Mouse (Mus musculus) kidney, adult 8-10 months (tissue): ENCODE data around the gene Arid2.
"Not testable (repeated sequence)": the region's sequence is repeated elsewhere in the genome, so short reads cannot be mapped to it uniquely, and the experiment has no call there.

ENCODE experiments used
- DNase-seq, 2 experiments: peaks; one replicate each; pipeline ENCODE4 v3.0.0; 2022

The Arid2 gene

GRCm38 (mm10) chr15:96287369-96287975 is at the start of gene Arid2:
Gene Arid2 (plus strand): TSS chr15:96287518.
- DNase-seq, result peak; percentile 48 to 65

DNA sequence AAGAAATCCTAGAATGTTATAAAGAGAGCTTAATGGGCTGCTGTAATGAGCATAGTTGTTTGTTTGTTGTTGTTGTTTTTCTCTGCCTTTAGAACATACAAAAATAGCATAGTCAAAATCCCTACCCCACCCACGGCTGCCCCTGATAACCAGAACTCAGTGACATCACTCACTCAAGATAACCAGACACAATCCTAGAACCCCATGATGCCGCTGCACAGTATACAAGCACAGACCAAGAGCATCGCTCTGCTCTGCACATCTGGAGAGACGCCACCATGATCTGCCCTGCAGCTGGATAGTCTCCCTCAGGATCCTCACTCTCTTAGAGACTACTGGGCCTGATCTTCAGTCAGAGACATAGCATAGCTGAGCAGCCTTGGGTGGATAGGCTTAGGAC is 49.2 kb upstream of the Arid2 start:
- DNase-seq, result no peak

GRCm38 (mm10) chr15:96244171-96244570 is 43.1 kb upstream of the Arid2 start:
- DNase-seq, result no peak

DNA sequence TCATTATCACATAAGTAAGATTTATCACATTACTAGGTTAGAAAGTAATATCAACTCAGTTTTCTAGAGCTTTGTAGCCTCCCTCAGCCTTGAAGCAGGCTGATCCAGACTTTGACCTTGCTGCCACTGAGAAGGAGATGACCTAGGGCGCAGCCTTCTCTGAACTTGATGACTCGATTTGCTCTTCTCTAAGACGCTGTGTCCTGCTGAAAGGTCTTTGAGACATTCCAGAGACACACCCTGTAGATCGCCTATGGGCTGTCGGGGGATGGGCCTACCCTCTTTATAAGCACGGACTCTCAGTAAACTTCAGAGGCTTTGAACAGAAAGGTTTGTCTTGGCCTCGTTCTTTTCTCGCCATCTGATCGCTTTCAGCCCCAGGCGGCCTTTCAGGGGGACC is 42.6 kb upstream of the Arid2 start:
- not testable (repeated sequence) for DNase-seq

- DNase-seq, result no peak
Measured at GRCm38 (mm10) chr15:96253827-96254226, 33.5 kb upstream of the Arid2 start.

GRCm38 (mm10) chr15:96254356-96254755 is 33.0 kb upstream of the Arid2 start:
- DNase-seq, result no peak

GRCm38 (mm10) chr15:96257781-96258180 is 29.5 kb upstream of the Arid2 start:
- no peak for DNase-seq

DNA sequence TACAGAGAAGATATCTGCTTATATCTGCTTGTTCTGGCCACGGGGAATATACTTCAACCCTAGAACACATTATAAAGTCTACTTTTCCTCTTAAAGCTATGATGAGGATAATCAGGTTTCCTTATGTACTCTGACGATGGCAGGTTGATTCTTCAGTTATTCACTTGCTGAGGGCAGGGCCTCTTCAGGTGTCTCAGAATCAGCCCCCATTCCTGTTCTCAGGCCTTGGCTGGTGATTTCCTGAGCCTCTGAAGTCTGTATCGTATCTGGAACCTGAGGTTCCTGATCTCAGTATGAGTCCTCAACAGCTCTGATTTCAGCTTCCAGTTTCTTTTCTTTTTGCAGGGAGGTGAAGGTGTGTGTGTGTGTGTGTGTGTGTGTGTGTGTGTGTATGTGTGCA is 22.7 kb upstream of the Arid2 start:
- no peak for DNase-seq

DNA sequence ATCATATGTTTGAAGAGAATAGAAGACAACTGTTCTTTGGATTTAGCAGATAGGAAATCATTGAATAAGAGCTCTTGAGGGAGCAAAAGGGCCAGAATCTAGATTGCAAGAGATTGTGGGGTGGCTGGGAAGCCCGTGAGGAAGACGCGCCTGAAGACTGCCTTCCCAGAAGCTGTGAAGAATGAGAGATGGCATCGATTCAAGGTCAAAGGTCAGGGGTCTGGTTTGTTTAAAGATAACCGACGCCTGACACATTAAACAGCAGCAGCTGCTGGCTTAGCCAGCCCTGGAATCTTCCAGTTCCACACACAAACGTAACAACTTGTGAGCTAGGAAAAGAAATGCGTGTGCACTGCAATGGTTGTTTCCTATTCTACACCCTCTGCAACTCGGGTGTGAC is 19.4 kb upstream of the Arid2 start:
- DNase-seq, result no peak

GRCm38 (mm10) chr15:96268610-96269009 is 18.7 kb upstream of the Arid2 start:
- DNase-seq, result no peak

GRCm38 (mm10) chr15:96269402-96269801 is 17.9 kb upstream of the Arid2 start:
- no peak for DNase-seq

DNA sequence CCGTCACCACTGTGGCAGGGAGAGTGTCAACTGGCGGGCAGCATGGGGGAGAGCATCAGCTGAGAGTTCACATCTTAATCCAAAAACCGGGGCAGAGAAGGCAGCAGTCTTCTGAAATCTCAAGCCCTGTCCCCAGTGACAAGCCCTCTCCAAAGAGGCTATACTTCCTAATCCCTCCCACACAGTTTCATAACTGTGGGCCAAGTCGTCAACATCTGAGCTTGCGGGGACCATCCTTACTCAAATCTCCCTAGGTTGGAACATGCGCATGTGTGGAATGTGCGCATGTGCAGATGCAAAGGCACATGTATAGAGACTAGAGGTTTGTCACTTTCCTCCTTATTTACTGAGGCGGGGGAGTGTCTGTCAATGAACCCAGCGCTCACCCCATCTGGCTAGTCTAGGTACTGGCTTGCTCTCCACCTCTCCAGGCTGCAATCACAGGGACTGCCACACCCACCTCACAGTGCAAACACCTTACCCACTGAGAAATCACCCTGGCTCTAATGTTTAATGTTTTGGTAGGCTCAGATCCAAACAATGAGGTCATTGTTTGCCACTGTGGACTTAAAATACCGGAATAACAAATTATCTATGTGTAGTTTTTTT is 16.9 kb upstream of the Arid2 start:
- no peak for DNase-seq

DNA sequence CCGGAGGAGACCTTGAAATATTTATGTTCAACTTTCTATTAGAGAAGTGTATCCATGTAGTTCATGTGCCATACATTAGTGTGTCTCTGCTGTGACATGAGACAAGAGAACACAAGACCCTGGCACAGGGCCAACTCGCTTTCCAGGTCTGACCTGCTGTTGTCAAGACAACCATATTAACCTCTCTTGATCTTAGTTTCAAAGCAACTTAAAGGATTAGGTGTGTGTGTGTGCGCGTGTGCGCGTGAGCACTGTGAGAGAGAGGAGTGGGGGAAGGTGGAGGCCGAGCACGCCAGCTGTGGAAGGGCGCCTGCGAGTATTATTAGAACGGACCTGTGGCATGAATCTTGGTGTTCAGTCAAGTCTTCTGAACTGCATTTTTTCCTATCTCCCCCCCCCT is 15.0 kb upstream of the Arid2 start:
- DNase-seq, result no peak

GRCm38 (mm10) chr15:96274341-96274740 is 13.0 kb upstream of the Arid2 start:
- DNase-seq, result no peak

DNA sequence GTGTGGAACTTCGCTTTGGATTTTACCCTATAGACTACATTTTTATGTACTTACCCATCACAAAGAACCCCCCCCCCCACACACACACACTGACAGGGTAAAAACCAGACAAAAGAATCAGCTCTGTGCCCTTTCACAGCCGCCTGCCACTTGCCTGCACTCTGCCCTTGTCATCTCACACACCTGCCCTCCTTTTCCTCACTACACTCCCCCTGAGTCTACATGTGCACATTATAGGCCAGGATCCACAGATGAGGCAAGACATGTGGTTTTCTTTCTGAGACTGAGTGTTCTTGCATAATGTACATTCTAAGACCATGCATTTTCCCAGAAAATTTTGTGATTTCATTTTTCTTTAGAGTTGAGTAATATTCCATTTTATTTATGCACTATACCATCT is 12.1 kb upstream of the Arid2 start:
- DNase-seq, result no peak

DNA sequence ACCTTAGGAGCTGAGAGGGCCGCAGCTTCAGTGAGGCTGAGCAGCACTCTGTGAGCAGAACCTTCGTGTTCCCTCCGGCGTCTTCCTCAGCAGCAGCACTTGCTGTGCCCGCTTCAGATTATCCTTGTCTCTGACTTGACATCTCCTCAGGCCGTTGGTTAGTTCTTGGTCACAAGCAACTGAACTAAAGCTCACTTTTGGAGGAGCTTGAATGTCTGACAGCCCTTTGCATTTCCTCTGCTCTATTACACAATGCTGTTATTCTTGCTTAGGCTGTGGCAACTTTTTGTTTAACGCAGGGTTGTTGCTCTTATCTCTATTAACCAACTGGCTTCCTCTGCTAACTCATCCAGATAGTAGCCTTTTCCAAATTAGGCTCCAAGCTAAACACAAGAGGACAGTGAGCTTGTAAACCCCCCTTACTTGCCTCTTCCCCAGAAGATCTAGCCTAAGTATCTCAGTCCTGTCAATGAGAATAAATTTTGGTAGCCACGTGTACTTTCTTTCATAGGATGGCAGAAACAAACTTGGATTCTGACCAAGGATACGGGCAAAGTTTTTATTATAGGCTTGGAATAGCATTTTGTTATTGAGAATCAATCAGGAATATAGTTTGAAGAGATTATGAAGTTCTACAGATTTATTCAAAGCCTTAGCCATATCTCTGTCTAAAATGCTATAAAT is 11.4 kb upstream of the Arid2 start:
- DNase-seq, result no peak

- no peak for DNase-seq
Measured at GRCm38 (mm10) chr15:96277061-96277460, 10.3 kb upstream of the Arid2 start.

DNA sequence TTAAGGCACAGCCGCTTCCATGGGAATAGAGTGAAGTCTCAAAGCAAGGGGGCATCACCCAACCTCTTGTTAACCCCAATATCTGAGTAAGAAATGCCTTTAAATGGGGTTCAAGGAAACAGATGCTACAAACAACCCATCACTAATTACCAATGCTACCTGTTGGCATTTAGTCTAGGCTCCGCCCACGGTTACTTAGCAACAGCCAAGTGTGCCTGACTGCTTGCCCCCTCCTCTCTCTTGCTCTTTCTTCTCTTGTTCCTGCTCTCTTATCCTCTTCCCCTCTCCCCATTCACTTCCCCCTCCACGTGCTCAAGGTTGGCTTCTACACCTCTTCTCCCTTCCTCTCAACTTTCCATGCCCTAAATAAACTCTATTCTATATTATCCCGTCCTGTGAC is 6.1 kb upstream of the Arid2 start:
- no peak for DNase-seq

DNA sequence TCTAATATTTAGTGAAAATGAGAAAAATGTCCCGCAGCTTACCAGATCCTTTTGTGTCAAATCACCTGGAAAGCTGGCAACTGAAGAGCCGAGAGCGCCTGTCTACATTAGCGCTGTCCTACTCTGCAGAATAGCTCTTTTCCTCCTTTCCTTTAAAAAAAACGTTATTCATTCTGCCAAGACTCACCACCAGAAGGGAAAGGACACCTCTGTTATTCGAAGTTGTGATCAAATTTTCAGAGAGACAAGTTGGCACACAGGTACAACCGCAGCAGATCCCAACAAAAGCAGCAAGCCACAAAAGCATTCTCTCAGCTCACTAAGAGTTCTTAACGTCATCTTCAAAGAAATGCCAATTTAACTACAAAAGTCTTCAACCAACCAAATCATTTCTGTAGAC is 4.2 kb upstream of the Arid2 start:
- DNase-seq, result no peak

- DNase-seq, result peak in 1 of 2 experiments; percentile 45
Measured at GRCm38 (mm10) chr15:96283920-96284431, 3.3 kb upstream of the Arid2 start.

GRCm38 (mm10) chr15:96284711-96285322 is 2.5 kb upstream of the Arid2 start:
- DNase-seq, result peak in 1 of 2 experiments; percentile 42

- DNase-seq, result peak; percentile 86 to 92
Measured at GRCm38 (mm10) chr15:96285323-96286014, 1.8 kb upstream of the Arid2 start.
